Mouse (Mus musculus) hindlimb bud, embryonic 11.5 days (tissue): ENCODE measurements around the gene Ovca2.

ENCODE experiments used
- DNase-seq: peaks from one replicate; pipeline ENCODE4 v3.0.0-alpha.2; 2012; ENCODE audit warnings: low read depth, low spot score; ENCODE audit errors: extremely low spot score

The Ovca2 gene

DNA sequence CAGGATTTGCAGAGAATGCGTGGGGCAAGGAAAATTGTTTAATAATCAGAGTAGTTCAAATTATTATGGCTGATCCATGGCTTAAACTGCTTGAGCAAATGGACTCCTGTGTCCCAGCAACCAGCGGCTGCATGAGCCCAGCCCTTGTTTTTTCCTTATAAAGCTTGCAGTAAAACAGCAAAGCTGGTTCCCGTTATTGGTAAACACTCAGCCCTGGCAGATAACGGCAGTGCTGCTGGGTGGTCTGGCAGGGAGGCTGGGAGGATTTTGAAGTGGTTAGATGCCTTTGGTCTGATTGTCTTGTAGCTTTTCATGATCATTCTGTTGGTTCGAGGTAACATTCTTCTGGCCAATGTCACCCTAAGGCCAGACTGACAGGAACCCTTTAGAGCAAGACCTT, 22.2 kb downstream of the Ovca2 start:
- no peak for DNase-seq

- DNase-seq = no peak
These were observed 22.6 kb downstream of the Ovca2 start for GRCm38 (mm10) chr11:75155985-75156384.

DNA sequence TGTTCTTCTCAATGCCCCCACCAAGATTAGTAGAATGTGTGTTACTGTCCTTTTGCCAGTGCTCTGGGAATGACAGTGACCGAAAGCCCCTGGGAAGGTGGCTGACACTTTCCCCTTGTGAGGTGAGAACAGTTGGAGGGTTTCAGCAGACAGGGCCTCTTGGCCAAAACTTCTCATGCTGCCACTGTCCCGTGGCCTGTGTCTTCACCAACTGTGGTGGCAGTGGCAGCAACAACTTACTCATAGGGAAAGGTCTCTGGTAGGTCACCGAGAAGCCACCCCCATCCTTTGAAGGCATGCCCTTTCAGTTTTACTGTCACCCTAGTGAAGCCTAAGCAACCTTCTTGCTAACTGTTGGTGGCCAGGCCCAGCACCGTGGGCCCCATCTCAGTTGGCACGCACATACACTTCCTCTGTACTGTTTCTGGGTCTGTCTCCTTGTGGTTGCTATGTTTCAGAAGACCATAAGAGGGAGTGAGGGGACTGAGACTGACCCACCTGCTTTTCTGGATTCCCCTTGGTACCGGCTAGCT, 24.5 kb downstream of the Ovca2 start:
- DNase-seq = no peak

DNA sequence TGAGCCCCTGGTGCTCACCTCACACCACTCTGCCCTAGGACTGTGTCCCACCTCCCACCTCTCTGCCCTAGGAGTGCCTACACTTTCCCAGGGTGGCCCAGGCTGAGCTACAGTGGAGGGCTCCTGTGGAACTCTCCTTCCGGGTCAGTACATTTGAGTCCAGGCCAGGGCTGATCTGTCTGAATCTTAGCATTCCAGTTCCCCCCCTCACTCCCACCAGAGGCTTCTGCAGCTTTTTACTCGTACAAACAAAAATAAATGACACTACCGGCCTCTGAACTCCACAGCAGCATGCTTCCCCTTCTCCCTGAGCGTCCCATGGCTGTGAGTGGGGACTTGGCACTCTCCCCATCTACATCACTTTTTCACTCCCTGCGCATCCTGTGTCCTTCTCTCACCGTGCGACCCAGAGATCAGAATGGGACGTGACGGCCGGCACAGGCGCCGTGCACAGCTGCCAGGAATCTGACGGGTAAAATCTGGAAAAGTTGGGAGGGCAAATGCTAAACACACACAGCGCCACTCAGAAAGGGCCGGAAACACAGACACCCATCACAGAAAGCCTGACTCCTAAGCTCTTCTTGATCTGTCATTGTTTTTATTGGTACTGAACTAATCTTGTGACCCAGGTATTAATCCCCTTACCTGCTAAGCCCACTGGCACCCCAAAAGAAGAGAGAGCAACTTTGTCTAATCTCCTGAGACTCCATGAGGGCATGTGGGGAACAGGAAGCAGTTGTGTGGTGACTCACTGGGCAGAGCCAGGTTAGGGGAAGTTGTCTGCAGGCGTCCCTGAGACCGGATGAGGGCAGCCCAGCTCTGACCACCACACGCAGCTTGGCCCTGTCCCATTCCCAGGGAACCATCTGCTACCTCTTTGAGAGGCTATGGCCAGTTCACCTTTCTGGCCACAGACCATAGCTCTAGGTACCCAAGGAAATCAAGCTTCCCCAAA, 25.8 kb downstream of the Ovca2 start:
- no peak for DNase-seq

DNA sequence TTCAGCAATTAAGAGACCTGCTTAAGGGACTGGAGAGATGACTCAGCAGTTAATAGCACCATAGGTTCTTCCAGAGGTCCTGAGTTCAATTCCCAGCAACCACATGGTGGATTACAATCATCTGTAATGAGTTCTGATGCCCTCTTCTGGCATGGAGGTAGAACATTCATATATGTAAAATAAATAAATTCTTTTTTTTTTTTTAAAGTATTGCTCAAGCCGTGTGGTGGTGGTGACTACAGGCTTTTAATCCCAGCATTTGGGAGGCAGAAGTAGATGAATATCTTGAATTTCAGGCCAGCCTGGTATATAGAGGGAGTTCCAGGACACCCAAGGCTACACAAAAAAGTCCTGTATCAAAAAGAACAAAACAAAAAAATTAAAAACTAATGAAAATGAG, 28.3 kb downstream of the Ovca2 start:
- no peak for DNase-seq

DNA sequence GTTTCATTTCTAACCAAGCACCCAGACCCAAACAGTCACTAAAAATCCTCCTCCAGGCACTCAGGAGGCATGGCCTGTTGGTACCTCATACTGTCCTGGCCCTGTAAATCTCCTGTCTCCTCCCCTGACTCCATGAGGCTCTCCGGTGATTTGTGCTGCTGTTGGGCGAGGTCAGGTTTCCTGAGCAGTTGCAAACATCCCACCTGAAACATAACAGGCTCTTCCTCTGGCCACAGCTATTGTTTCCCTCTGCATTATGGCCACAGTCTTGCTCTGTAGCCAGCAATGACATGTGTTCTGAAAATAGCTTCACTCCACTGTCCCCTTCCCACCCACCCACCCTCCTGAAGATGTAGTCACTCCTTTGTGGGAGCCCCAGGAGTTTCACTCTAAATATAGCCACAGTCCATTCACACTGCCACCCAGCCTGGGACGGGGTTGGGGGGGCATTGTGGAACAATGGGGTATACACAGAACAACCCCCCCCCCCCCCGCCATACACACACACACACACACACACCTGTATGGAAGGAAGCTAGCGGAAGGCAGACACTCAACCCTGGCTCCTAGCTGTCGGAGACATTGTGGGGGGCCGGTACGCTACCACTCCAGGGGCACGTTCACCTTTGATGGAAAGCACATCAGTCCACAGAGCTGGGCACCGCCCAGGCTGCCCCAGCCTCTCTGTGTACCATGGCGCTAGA, 30.2 kb downstream of the Ovca2 start:
- DNase-seq = no peak

DNA sequence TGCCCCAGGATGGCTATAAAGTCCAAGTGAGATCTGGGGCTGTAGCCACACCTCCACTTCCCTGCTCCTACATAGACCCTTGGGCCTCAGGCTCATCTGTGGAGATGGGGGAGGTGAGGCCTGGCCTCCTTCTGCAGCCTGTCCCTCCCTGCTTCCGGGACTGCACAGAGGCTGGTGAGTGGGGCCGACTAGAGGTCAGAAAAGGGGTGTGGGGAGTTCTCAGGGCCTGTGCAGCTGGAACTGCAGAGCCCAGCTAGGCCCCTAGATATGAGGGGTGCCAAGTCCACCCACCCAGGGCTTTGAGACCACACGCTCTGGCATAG, 30.8 kb downstream of the Ovca2 start:
- no peak for DNase-seq

- no peak for DNase-seq
These were observed 31.4 kb downstream of the Ovca2 start for GRCm38 (mm10) chr11:75147106-75147845.

- DNase-seq = no peak
These were observed 32.8 kb downstream of the Ovca2 start for GRCm38 (mm10) chr11:75145841-75146240.

DNA sequence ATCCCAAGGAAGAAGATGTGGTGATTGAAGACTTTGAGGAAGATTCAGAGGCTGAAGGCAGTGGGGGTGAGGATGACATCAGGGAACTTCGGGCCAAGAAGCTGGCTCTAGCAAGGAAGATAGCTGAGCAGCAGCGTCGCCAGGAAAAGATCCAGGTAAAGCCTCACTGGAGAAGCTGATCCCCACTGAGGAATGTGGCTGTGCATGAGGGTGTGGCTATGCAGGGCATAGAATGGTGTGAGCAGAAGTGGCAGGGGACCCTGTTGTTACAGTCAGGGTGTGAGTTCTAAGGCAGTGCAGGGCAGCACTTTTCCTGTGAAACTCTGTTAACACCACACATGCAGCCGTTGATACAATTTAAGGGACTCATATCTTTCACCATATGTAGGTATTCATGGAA, 35.9 kb downstream of the Ovca2 start:
- no peak for DNase-seq

GRCm38 (mm10) chr11:75141913-75142312, 36.7 kb downstream of the Ovca2 start:
- no peak for DNase-seq

GRCm38 (mm10) chr11:75141038-75141437, 37.6 kb downstream of the Ovca2 start:
- DNase-seq = no peak

DNA sequence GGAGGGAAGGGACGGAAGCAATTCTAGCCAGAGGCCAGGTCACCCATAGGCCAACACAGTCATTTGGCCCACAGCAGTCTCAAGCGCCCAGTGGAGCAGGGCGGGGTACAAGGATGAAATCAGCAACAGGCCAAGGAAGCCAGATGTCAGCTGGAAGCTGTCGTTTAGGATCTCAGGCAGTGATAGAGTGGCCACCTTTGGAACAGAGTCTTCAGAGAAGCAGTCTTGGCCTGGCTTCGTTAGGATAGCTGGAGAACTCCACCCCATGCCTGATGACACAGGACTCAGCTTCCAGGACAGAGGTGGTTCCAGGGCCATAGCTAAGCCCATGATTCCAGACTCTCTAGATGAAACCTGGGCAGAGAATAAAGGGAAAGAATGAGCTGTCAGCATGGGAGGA, 38.2 kb downstream of the Ovca2 start:
- DNase-seq = no peak

GRCm38 (mm10) chr11:75139122-75139963, 39.3 kb downstream of the Ovca2 start:
- no peak for DNase-seq

GRCm38 (mm10) chr11:75136666-75137398, 41.8 kb downstream of the Ovca2 start:
- no peak for DNase-seq

DNA sequence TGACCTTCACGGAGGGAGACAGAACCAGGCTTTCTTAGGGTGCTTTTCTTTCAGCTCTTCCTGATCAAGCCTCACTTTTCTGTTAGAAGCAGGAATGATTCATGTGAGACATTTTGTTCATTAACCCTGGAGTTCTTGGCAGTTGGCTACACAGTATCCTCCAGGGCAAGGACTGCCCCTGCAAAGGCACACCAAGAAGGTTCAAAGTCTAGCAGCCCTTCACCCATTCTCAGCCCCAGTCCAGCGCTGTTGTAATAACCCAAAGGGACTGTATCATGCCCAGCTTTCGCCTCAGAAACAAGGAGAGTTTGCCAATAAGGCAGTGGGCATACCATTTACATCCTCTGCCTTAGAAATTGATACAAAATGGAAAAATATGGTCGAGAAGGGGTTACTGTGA, 43.3 kb downstream of the Ovca2 start:
- no peak for DNase-seq

- DNase-seq = no peak
These were observed 44.1 kb downstream of the Ovca2 start for GRCm38 (mm10) chr11:75134485-75135068.

DNA sequence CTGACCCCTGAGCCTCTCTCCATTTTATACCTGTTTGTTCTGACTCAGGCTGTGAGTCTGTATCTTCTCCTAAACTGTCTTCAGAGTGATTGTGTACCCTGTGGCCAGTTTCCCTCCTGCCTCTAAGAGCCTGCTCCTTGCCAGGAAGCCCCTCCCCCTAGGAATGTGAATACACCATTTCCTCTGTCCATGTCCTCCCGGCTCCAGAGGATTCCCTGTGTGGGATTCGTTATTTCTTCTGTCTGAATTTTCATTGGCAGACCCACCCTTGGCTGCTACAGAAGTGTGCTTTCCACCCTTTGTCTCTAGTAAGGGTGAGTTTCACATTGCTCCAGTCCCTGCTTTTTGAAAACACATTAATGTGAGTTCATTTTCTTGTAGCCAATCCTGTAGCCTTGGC, 44.7 kb downstream of the Ovca2 start:
- no peak for DNase-seq

GRCm38 (mm10) chr11:75133391-75133790, 45.2 kb downstream of the Ovca2 start:
- no peak for DNase-seq
